Mouse (Mus musculus) hindbrain, embryonic 15.5 days (tissue): ENCODE measurements at regions not wholly inside any gene's neighbourhood (a gene's known extent, or its start where the extent isn't known, plus 50 kb on each side); places are given as distances from the start of the nearest gene placed in this dataset.

Source experiments
- ATAC-seq: fragments of 200-750 bp; cut with Nextera tagmentation; 2 replicates; pipeline ENCODE4 v1.8.0; 2017; ENCODE audit warnings: low read depth, moderate number of reproducible peaks, moderate TSS enrichment; ENCODE audit not compliant: low FRiP score
- H3K27ac ChIP-seq: fragments of 300-500 bp; sonication (generic); replicated peaks from 2 replicates; pipeline ENCODE4 v1.5.1; 2015; ENCODE audit warnings: mild to moderate bottlenecking, inconsistent platforms
- H3K27me3 ChIP-seq: fragments of 300-500 bp; sonication (generic); 2 replicates; pipeline ENCODE4 v1.6.1; 2015; ENCODE audit warnings: control low read depth, inconsistent platforms
- H3K36me3 ChIP-seq: fragments of 300-500 bp; sonication (generic); 2 replicates; pipeline ENCODE4 v1.6.1; 2015; ENCODE audit warnings: control low read depth, inconsistent platforms
- H3K4me1 ChIP-seq: fragments of 300-500 bp; sonication (generic); replicated peaks from 2 replicates; pipeline ENCODE4 v1.6.1; 2015; ENCODE audit warnings: control low read depth, inconsistent platforms
- H3K4me2 ChIP-seq: fragments of 300-500 bp; sonication (generic); 2 replicates; pipeline ENCODE4 v1.6.1; 2015; ENCODE audit warnings: moderate library complexity, mild to moderate bottlenecking, inconsistent platforms
- H3K4me3 ChIP-seq: fragments of 300-500 bp; sonication (generic); 2 replicates; pipeline ENCODE4 v1.5.1; 2015; ENCODE audit warnings: mild to moderate bottlenecking, inconsistent platforms
- H3K9ac ChIP-seq: fragments of 300-500 bp; sonication (generic); 2 replicates; pipeline ENCODE4 v1.6.1; 2015; ENCODE audit warnings: inconsistent platforms
- H3K9me3 ChIP-seq: fragments of 300-500 bp; sonication (generic); 2 replicates; pipeline ENCODE4 v1.6.1; 2016; ENCODE audit warnings: control low read depth, inconsistent platforms
- WGBS: fragments of 180-500 bp; shearing (Covaris S2); methylation state at CpG from one replicate; pipeline ENCODE4 v1.1.7; 2015; 5-methylcytosine and 5-hydroxymethylcytosine counted together

- no peaks in the 10 kb centered on the region for H3K36me3 ChIP-seq
- no peak overlapping the region for H3K9ac ChIP-seq
- H3K4me3 ChIP-seq = no peak overlapping the region
- peaks cover 40% of the 10 kb centered on the region for H3K4me1 ChIP-seq
- no peaks in the 10 kb centered on the region for H3K27me3 ChIP-seq
- peak overlapping the region; percentile 79 for H3K4me2 ChIP-seq
- no peak; the same call in 1 of the 2 replicates for ATAC-seq
- WGBS = 41% methylated on average over 2 of the region's 2 CpGs
- no peaks in the 10 kb centered on the region for H3K9me3 ChIP-seq
- H3K27ac ChIP-seq = peak overlapping the region; percentile 98
Observed at GRCm38 (mm10) chr14:25377091-25377490, 81.9 kb upstream of the Zmiz1 start.

- ATAC-seq = peak; percentile 89
- Histone ChIP-seq H3K4me3 (peak overlapping the region; percentile 41), H3K4me1 (peaks cover 38% of the 10 kb centered on the region), H3K4me2 (peak overlapping the region; percentile 79), H3K27me3 (no peaks in the 10 kb centered on the region), H3K9ac (peak overlapping the region; percentile 64; the same call in 1 of the 2 replicates), H3K9me3 (no peaks in the 10 kb centered on the region), H3K27ac (peak overlapping the region; percentile 98), H3K36me3 (no peaks in the 10 kb centered on the region)
- WGBS = 2% methylated on average over 8 of the region's 8 CpGs
Observed at GRCm38 (mm10) chr14:25377554-25377899, 81.5 kb upstream of the Zmiz1 start.

GRCm38 (mm10) chr14:25377900-25378716, 80.9 kb upstream of the Zmiz1 start:
- Histone ChIP-seq H3K36me3 (no peaks in the 10 kb centered on the region), H3K27me3 (no peaks in the 10 kb centered on the region), H3K9ac (peak overlapping the region; percentile 64), H3K27ac (peak overlapping the region; percentile 98), H3K4me3 (peak overlapping the region; percentile 41), H3K4me2 (peak overlapping the region; percentile 79), H3K9me3 (no peaks in the 10 kb centered on the region), H3K4me1 (peaks cover 35% of the 10 kb centered on the region)
- under 1% methylated on average over 52 of the region's 54 CpGs for WGBS
- peak; percentile 93 for ATAC-seq

DNA sequence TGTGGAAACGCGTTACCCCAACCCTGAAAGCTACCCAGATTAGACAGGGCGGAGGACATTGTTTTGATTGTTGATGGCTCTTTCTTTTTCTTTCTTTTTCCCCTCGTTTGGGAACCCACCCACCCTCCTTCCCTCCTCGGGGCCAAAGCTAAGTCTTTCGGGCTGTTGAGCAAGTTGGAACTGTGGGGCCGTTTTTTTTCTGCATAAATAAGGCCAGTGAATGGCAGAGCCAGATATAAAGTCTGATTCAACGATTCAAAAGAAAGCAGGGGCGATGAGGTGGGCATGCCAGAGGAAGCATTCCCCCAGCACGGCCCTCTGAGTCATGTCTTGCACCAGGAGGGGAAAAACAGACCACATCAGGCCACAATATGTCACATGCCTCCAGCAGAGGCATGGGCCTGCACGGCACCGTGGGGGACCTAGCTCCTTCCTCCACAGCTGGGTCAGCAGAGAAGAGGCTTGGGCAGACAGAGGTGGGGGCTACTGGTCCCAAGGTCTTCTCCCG, 80.2 kb upstream of the Zmiz1 start:
- 1% methylated on average over 13 of the region's 13 CpGs for WGBS

DNA sequence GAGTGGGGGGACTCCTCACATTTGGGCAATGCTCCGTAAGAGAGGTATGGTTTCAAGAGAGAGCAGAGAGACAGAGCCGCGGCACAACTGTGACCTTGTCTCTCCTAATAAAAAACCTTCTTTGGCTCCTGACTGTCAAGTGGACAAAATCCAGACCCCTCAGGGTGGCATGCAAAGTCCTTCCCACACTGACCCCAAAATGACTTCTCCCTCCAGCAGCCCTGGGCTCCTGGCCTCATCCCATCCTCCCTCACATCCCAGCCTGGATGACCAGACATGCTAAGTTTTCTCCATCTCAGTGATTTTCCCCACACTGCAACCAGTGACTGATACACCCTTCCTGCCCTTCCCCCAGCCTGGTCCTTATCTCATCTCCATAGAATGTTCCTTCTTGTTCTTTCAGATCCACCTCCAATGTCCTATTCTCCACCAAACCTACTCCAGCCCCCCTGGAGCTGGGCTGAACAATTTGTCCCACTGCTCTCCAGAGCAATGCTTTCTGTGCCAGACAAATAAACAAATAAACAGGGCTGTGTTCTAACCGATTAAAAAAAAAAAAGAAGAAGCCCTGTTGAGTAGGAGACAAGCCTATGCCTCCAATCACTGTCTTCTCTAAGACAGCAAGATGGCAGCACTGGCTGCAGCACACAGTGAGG, 75.7 kb upstream of the Zmiz1 start:
- no peaks in the 10 kb centered on the region for H3K9me3 ChIP-seq
- H3K4me2 ChIP-seq = no peak overlapping the region
- no peak overlapping the region for H3K9ac ChIP-seq
- H3K4me1 ChIP-seq = peaks cover 18% of the 10 kb centered on the region
- 81% methylated on average over 4 of the region's 4 CpGs for WGBS
- no peaks in the 10 kb centered on the region for H3K36me3 ChIP-seq
- no peaks in the 10 kb centered on the region for H3K27me3 ChIP-seq
- ATAC-seq = no peak
- H3K4me3 ChIP-seq = no peak overlapping the region
- H3K27ac ChIP-seq = no peak overlapping the region

More for the DNA sequence above, 80.2 kb upstream of the Zmiz1 start:
- Histone ChIP-seq H3K4me2 (peak overlapping the region; percentile 79), H3K27ac (peak overlapping the region; percentile 98), H3K4me3 (peak overlapping the region; percentile 41), H3K36me3 (no peaks in the 10 kb centered on the region), H3K9me3 (no peaks in the 10 kb centered on the region), H3K9ac (peak overlapping the region; percentile 64), H3K27me3 (no peaks in the 10 kb centered on the region), H3K4me1 (peaks cover 35% of the 10 kb centered on the region)
- ATAC-seq = peak; percentile 20; the same call in 1 of the 2 replicates

DNA sequence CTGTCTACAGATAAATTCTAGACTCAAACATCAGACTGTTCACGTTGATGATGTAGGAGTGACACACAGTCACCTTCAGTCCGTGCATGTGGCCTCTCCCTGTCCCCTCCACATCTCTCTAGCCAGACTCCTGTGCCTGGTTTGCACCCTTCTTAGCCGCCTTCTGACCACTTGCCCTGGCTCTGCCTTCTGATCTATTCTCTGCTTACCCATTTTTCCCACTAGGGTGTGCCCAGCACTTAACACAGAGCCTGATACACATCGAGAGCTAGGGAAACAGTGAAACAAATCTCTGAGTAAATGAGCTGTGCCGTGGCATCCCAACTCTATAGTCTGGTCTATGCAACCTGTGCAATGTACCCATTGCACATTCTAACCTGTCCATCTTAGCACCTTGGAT, 73.3 kb upstream of the Zmiz1 start:
- WGBS = 65% methylated on average over 5 of the region's 5 CpGs

GRCm38 (mm10) chr14:25387780-25388179, 71.2 kb upstream of the Zmiz1 start:
- no peak for ATAC-seq
- Histone ChIP-seq H3K27me3 (no peaks in the 10 kb centered on the region), H3K36me3 (no peaks in the 10 kb centered on the region), H3K4me2 (no peak overlapping the region), H3K4me3 (no peak overlapping the region), H3K27ac (no peak overlapping the region), H3K9ac (no peak overlapping the region), H3K9me3 (no peaks in the 10 kb centered on the region), H3K4me1 (no peaks in the 10 kb centered on the region)
- WGBS = 89% methylated on average over 4 of the region's 4 CpGs

More for the DNA sequence above, 73.3 kb upstream of the Zmiz1 start:
- Histone ChIP-seq H3K4me1 (no peaks in the 10 kb centered on the region), H3K27me3 (no peaks in the 10 kb centered on the region), H3K4me3 (no peak overlapping the region), H3K4me2 (no peak overlapping the region), H3K27ac (no peak overlapping the region), H3K9ac (no peak overlapping the region), H3K36me3 (no peaks in the 10 kb centered on the region), H3K9me3 (no peaks in the 10 kb centered on the region)
- ATAC-seq = no peak

- no peaks in the 10 kb centered on the region for H3K9me3 ChIP-seq
- no peak for ATAC-seq
- H3K36me3 ChIP-seq = no peaks in the 10 kb centered on the region
- H3K4me1 ChIP-seq = no peaks in the 10 kb centered on the region
- H3K9ac ChIP-seq = no peak overlapping the region
- no peak overlapping the region for H3K4me3 ChIP-seq
- WGBS = 17% methylated on average over 2 of the region's 2 CpGs
- no peaks in the 10 kb centered on the region for H3K27me3 ChIP-seq
- no peak overlapping the region for H3K4me2 ChIP-seq
- H3K27ac ChIP-seq = no peak overlapping the region
Observed at GRCm38 (mm10) chr14:25389314-25389713, 69.7 kb upstream of the Zmiz1 start.

GRCm38 (mm10) chr14:25392412-25392811, 66.6 kb upstream of the Zmiz1 start:
- H3K27ac ChIP-seq = no peak overlapping the region
- ATAC-seq = no peak
- no peaks in the 10 kb centered on the region for H3K9me3 ChIP-seq
- H3K4me2 ChIP-seq = no peak overlapping the region
- H3K4me3 ChIP-seq = no peak overlapping the region
- H3K4me1 ChIP-seq = peaks cover 16% of the 10 kb centered on the region
- no peaks in the 10 kb centered on the region for H3K36me3 ChIP-seq
- WGBS = 74% methylated on average over 6 of the region's 6 CpGs
- no peak overlapping the region for H3K9ac ChIP-seq
- no peaks in the 10 kb centered on the region for H3K27me3 ChIP-seq

DNA sequence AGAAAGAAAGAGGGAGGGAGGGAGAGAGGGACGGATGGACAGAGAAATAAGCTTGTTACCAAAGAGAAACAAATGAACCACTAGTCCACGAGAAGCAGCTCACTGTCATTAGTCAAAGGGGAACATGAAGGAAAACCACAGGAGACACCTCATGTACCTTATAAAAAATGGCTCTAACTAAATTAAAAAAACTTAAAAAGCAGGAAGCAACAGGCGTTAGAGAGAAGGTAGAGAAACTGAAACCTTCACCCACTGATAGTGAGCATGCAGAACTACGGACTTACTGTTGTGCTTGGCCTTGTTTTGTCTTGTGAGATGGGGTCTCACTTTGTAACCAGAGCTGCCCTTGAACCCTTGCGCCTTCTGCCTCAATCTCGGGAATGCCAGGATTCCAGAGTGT, 66.0 kb upstream of the Zmiz1 start:
- peaks cover 22% of the 10 kb centered on the region for H3K4me1 ChIP-seq
- no peaks in the 10 kb centered on the region for H3K27me3 ChIP-seq
- H3K9me3 ChIP-seq = no peaks in the 10 kb centered on the region
- ATAC-seq = no peak
- H3K36me3 ChIP-seq = no peaks in the 10 kb centered on the region
- H3K27ac ChIP-seq = no peak overlapping the region
- H3K4me3 ChIP-seq = no peak overlapping the region
- H3K9ac ChIP-seq = no peak overlapping the region
- 72% methylated on average over 6 of the region's 6 CpGs for WGBS
- H3K4me2 ChIP-seq = no peak overlapping the region

- no peak overlapping the region for H3K4me2 ChIP-seq
- peaks cover 25% of the 10 kb centered on the region for H3K4me1 ChIP-seq
- H3K9ac ChIP-seq = no peak overlapping the region
- no peaks in the 10 kb centered on the region for H3K36me3 ChIP-seq
- no peak overlapping the region for H3K4me3 ChIP-seq
- H3K27me3 ChIP-seq = no peaks in the 10 kb centered on the region
- WGBS = 42% methylated on average over 6 of the region's 6 CpGs
- no peak; the same call in 1 of the 2 replicates for ATAC-seq
- no peak overlapping the region for H3K27ac ChIP-seq
- no peaks in the 10 kb centered on the region for H3K9me3 ChIP-seq
Observed at GRCm38 (mm10) chr14:25394931-25395330, 64.1 kb upstream of the Zmiz1 start.

DNA sequence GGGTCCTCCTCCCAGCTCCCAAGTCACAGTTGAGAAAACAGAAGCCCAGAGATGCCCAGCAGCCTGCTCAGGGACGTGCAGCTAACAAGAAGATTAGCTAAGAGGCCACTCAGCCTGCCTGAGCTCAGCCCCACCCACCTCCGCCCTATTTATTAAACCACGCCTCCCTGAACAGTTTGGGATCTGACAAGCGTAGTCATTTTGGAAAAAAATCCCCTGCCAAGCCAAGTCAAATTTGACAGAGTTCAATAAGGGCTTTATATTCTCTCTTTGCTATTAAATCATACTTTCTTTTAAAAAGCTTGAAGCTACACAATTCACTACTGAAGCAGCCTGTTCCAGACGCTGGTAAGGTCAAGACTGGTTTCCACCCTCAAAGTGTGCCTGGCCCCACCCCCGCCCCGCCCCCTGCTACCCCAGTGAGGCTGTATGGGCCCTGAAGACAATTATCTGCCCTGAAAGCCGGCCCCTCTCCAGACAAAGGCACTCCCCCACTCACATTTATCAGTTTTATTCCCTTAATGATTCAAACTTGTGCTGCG, 61.9 kb upstream of the Zmiz1 start:
- Histone ChIP-seq H3K4me2 (no peak overlapping the region), H3K36me3 (no peaks in the 10 kb centered on the region), H3K4me1 (peaks cover 25% of the 10 kb centered on the region), H3K4me3 (no peak overlapping the region), H3K27ac (peak overlapping the region; percentile 73), H3K9ac (no peak overlapping the region), H3K9me3 (no peaks in the 10 kb centered on the region), H3K27me3 (0 out of 2 replicates have a peak, but pooled peaks cover 2% of the 10 kb centered on the region)
- peak; percentile 71 for ATAC-seq
- WGBS = 6% methylated on average over 9 of the region's 9 CpGs
